Mouse (Mus musculus): ENCODE results near the gene Trim65. TPM values are rescaled to one million over a fixed set of nuclear protein-coding genes. Genes with fewer than 3 reads are reported as not detected.

Gene Trim65
- polyA plus RNA-seq, 1 experiment from 2014 or later: 3.3 TPM

DNA sequence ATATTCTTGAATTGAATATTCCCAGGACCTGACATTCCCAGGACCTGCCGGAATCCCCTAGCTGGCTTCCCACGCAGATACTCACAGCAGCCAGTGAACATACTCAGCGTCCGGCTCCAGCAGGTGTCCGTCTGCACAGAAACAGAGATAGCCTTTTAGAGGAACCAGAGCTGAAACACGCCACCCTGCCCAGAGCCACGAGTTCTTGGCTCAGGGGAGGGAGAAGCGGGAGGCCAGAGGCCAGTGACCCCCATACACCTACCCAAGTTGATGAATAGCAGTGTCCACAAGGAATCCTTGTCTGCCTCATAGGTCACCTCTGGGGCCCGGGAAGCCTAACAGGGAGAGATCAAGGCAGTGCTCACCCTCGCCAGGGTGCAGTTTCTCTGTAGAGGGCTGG is 3.2 kb upstream of the Trim65 start:
- TF ChIP-seq CTCF (IDR thresholded peaks at IDR 0.05; ENCODE audit: low read depth) (no peak), EP300 (optimal IDR thresholded peaks at IDR 0.05) (no peak)
- no peak overlapping the region for H3K4me3 ChIP-seq (ENCODE audit: low read depth, low read length)
- H3K36me3 ChIP-seq (ENCODE audit: control insufficient read depth, insufficient read depth, low read length): peaks cover 2% of the 10 kb centered on the region; the same call in 1 of the 2 replicates
- H3K9me3 ChIP-seq (ENCODE audit: control insufficient read depth, low read length): no peaks in the 10 kb centered on the region
- no peaks in the 10 kb centered on the region for H3K27me3 ChIP-seq (ENCODE audit: control insufficient read depth, insufficient read depth, low read length)
- no peak overlapping the region for H3K4me2 ChIP-seq (replicated peaks; ENCODE audit: low read depth)
- WGBS: 79% methylated on average over 10 of the region's 10 CpGs
- no peak overlapping the region for H3K27ac ChIP-seq (replicated peaks)
- H3K4me1 ChIP-seq (replicated peaks; ENCODE audit: control insufficient read depth, insufficient read depth): peaks cover 8% of the 10 kb centered on the region
- ATAC-seq (ENCODE audit: low FRiP score, low TSS enrichment) (no peak), DNase-seq (ENCODE audit: low spot score) (no peak)
- no peak overlapping the region for H3K9ac ChIP-seq (ENCODE audit: low read length)

DNA sequence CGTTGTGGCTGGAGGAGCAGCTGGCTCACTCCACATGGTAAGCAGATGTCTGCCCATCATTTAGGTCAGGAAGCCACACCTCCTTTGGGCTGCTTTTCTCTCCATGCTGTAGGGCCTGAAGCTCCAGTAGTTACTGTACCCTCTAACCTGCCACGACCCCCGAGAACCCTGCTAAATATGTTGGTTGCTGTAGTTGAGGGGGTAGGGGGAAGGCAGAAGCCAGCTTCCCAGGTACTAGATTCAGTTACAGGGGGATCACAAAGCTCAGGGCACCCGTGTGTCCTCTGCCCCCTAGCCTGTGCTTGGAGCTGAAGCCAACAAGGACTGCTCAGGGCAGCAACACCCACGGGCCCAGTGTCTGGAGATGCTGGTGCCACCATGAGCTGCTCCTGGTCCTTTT is 2.6 kb upstream of the Trim65 start:
- peaks cover 2% of the 10 kb centered on the region; the same call in 1 of the 2 replicates for H3K36me3 ChIP-seq (ENCODE audit: control insufficient read depth, insufficient read depth, low read length)
- no peak overlapping the region for H3K9ac ChIP-seq (ENCODE audit: low read length)
- no peak overlapping the region for H3K4me3 ChIP-seq (ENCODE audit: low read depth, low read length)
- ATAC-seq (ENCODE audit: low FRiP score, low TSS enrichment) (no peak), DNase-seq (ENCODE audit: low spot score) (no peak)
- no peaks in the 10 kb centered on the region for H3K9me3 ChIP-seq (ENCODE audit: control insufficient read depth, low read length)
- 68% methylated on average over 5 of the region's 5 CpGs for WGBS
- TF ChIP-seq CTCF (IDR thresholded peaks at IDR 0.05; ENCODE audit: low read depth) (no peak), EP300 (optimal IDR thresholded peaks at IDR 0.05) (no peak)
- H3K4me1 ChIP-seq (replicated peaks; ENCODE audit: control insufficient read depth, insufficient read depth): peaks cover 8% of the 10 kb centered on the region
- no peak overlapping the region for H3K27ac ChIP-seq (replicated peaks)
- H3K4me2 ChIP-seq (replicated peaks; ENCODE audit: low read depth): no peak overlapping the region
- no peaks in the 10 kb centered on the region for H3K27me3 ChIP-seq (ENCODE audit: control insufficient read depth, insufficient read depth, low read length)

DNA sequence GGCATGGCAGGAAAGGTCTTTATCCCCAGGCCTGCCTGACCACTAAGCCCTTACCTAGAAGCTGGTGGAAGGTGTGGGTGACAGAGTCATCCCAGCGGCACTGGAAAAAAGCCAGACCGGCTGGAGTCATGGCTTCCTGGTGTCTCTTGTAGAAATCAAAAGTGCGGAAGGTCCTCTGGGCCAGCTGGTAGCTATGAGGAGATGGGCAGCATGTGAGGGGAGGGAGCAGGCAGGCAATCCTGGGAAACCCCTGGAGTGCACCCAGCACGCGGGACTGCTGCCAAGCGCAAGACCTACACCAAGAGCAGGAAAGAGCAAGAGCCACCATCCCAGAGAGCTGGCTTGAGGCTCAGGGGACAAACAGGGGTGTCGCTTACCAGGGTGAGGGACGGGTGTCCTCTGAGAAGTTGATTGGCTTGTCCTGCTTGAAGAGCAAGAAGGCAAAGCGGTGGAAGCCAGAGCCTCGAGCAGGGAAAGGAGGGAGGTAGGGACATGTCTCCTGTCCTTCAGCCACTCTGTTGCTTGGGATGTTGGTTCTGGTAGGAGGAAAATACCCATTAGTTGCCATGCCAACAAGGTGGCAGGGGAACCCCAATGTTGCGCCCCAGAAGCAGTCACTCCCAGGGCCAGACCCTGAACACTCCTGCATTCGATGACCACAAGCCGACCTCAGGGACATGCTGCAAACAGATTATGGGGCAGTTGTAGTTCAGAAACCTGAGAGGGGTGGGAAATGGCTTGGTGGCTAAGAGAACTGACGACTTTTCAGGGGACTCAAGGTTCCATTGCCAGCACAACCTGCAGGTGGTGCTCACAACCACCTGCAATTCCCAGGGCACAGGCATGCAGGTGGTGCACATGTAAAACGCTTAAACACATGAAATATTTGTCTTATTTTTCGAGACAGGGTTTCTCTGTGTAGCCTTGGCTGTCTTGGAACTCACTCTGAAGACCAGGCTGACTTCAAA is 1.7 kb upstream of the Trim65 start:
- H3K9me3 ChIP-seq (ENCODE audit: control insufficient read depth, low read length): no peaks in the 10 kb centered on the region
- no peaks in the 10 kb centered on the region for H3K27me3 ChIP-seq (ENCODE audit: control insufficient read depth, insufficient read depth, low read length)
- peak; percentile 33 for DNase-seq (ENCODE audit: low spot score)
- no peak for ATAC-seq (ENCODE audit: low FRiP score, low TSS enrichment)
- WGBS: 76% methylated on average over 16 of the region's 16 CpGs
- H3K4me2 ChIP-seq (replicated peaks; ENCODE audit: low read depth): no peak overlapping the region
- no peak overlapping the region; the same call in 1 of the 2 replicates for H3K9ac ChIP-seq (ENCODE audit: low read length)
- peaks cover 2% of the 10 kb centered on the region; the same call in 1 of the 2 replicates for H3K36me3 ChIP-seq (ENCODE audit: control insufficient read depth, insufficient read depth, low read length)
- no peak overlapping the region for H3K4me3 ChIP-seq (ENCODE audit: low read depth, low read length)
- TF ChIP-seq EP300 (optimal IDR thresholded peaks at IDR 0.05) (no peak), CTCF (IDR thresholded peaks at IDR 0.05; ENCODE audit: low read depth) (peak; percentile 69)
- no peak overlapping the region for H3K27ac ChIP-seq (replicated peaks)
- H3K4me1 ChIP-seq (replicated peaks; ENCODE audit: control insufficient read depth, insufficient read depth): peaks cover 8% of the 10 kb centered on the region

DNA sequence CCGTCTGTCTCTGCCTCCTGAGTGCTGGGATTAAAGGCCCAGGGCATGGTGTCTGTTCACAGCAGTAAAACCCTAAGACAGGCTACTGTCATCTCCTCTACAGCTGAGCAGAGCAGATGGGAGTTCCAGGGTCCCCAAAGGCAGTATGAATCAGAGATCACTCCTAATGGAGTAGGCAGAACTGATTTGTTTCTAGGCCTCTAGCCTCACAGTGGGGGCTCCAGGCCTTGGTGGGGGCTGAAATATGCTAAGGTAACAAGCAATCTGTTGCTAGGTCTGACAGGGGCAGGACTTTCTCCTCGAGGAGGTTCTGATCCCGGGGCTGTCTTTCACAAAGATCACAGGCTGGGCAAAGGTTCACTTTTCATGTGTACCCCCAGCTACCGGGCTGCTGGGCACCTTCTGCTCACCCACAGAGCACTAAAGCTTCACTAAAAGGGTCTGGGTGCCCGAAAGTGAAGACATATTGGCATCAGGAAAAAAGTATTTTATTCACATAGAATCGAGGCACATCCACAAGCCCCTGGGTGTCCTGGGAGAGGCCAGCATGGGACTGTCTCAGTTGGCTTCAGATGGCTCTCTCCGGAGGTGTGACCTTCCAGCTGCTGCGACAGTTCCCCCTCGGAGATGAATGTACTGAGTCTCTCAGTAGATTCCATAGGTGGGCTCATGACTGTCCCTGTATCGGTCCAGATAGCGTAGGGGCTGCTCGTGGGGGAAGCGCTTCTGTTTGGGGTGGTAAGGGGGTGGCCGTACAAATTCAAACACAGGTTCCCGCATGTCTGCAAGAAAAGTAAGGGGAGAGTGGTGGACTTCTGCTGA is 632 bp upstream of the Trim65 start:
- H3K27me3 ChIP-seq (ENCODE audit: control insufficient read depth, insufficient read depth, low read length): no peaks in the 10 kb centered on the region
- H3K9ac ChIP-seq (ENCODE audit: low read length): peak overlapping the region; percentile 76; the same call in 1 of the 2 replicates
- DNase-seq (ENCODE audit: low spot score) (no peak), ATAC-seq (ENCODE audit: low FRiP score, low TSS enrichment) (no peak)
- H3K4me1 ChIP-seq (replicated peaks; ENCODE audit: control insufficient read depth, insufficient read depth): peaks cover 11% of the 10 kb centered on the region
- H3K36me3 ChIP-seq (ENCODE audit: control insufficient read depth, insufficient read depth, low read length): peaks cover 2% of the 10 kb centered on the region; the same call in 1 of the 2 replicates
- TF ChIP-seq EP300 (optimal IDR thresholded peaks at IDR 0.05): no peak
- H3K4me3 ChIP-seq (ENCODE audit: low read depth, low read length): peak overlapping the region; percentile 65
- peak overlapping the region; percentile 69 for H3K4me2 ChIP-seq (replicated peaks; ENCODE audit: low read depth)
- 80% methylated on average over 15 of the region's 15 CpGs for WGBS
- no peaks in the 10 kb centered on the region for H3K9me3 ChIP-seq (ENCODE audit: control insufficient read depth, low read length)
- H3K27ac ChIP-seq (replicated peaks): peak overlapping the region; percentile 97

DNA sequence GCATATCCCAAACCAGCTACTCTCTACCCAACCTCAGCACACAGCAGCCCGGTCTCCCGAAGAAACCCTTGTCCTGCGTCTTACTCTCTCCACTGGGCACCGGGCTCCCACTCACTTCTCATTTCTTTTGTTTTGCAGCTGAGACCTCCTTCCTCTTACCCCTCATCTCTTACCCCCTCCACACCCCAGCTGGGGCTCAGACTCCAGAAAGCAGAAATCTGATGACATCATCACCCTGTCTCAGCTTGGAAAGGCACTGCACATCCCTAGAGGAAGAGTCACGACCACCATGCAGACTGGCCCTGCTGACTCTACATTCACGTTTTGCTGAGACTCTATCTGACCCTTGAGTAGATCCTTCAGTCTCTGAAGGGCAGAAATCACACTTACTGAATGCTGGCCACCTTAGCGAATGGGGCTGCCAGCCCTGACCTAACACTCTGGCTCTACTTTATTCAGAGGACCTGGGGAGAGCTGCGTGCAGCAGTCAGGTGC is 888 bp downstream of the Trim65 start:
- Histone ChIP-seq H3K9me3 (ENCODE audit: control insufficient read depth, low read length) (no peaks in the 10 kb centered on the region), H3K36me3 (ENCODE audit: control insufficient read depth, insufficient read depth, low read length) (peaks cover 6% of the 10 kb centered on the region; the same call in 1 of the 2 replicates), H3K27ac (replicated peaks) (peak overlapping the region; percentile 97), H3K9ac (ENCODE audit: low read length) (peak overlapping the region; percentile 76), H3K4me1 (replicated peaks; ENCODE audit: control insufficient read depth, insufficient read depth) (peaks cover 11% of the 10 kb centered on the region), H3K27me3 (ENCODE audit: control insufficient read depth, insufficient read depth, low read length) (no peaks in the 10 kb centered on the region), H3K4me3 (ENCODE audit: low read depth, low read length) (peak overlapping the region; percentile 65), H3K4me2 (replicated peaks; ENCODE audit: low read depth) (peak overlapping the region; percentile 69)
- peak; percentile 23 for DNase-seq (ENCODE audit: low spot score)
- WGBS: 36% methylated on average over 8 of the region's 8 CpGs
- 0 out of 2 replicates have a peak, but pooled peaks have one; percentile 0 for ATAC-seq (ENCODE audit: low FRiP score, low TSS enrichment)
- no peak for TF ChIP-seq EP300 (optimal IDR thresholded peaks at IDR 0.05)
- TF ChIP-seq CTCF (IDR thresholded peaks at IDR 0.05; ENCODE audit: low read depth): no peak

Measured in stomach, postnatal 0 days (tissue).